Mouse (Mus musculus) liver, embryonic 12.5 days (tissue): Measurements from ENCODE around the gene Plxnd1. TPM values are rescaled to one million over a fixed set of nuclear protein-coding genes. Genes with fewer than 3 reads are reported as not detected.
A peak's percentile ranks its signal among the peaks of the same experiment; 100 is the strongest.

Experiments
- ATAC-seq: fragments of 200-750 bp; cut with Nextera tagmentation; 2 replicates; pipeline ENCODE4 v1.8.0; 2017; ENCODE audit warnings: moderate number of reproducible peaks, mild to moderate bottlenecking, moderate library complexity
- H3K27ac ChIP-seq: fragments of 300-500 bp; sonication (generic); 2 replicates; pipeline ENCODE4 v1.5.1; 2016; ENCODE audit warnings: mild to moderate bottlenecking
- H3K27me3 ChIP-seq: fragments of 300-500 bp; sonication (generic); replicated peaks from 2 replicates; pipeline ENCODE4 v1.6.1; 2016; ENCODE audit warnings: mild to moderate bottlenecking, moderate library complexity
- H3K36me3 ChIP-seq: fragments of 300-500 bp; sonication (generic); 2 replicates; pipeline ENCODE4 v1.6.1; 2016; ENCODE audit warnings: mild to moderate bottlenecking, moderate library complexity
- H3K4me1 ChIP-seq: fragments of 300-500 bp; sonication (generic); 2 replicates; pipeline ENCODE4 v1.6.1; 2016
- H3K4me2 ChIP-seq: fragments of 300-500 bp; sonication (generic); 2 replicates; pipeline ENCODE4 v1.6.1; 2016; ENCODE audit warnings: mild to moderate bottlenecking, moderate library complexity
- H3K4me3 ChIP-seq: fragments of 300-500 bp; sonication (generic); 2 replicates; pipeline ENCODE4 v1.5.1; 2016; ENCODE audit warnings: mild to moderate bottlenecking, moderate library complexity
- H3K9ac ChIP-seq: fragments of 300-500 bp; sonication (generic); 2 replicates; pipeline ENCODE4 v1.6.1; 2016; ENCODE audit warnings: mild to moderate bottlenecking, moderate library complexity
- H3K9me3 ChIP-seq: fragments of 300-500 bp; sonication (generic); replicated peaks from 2 replicates; pipeline ENCODE4 v1.6.1; 2016; ENCODE audit warnings: mild to moderate bottlenecking, moderate library complexity
- WGBS: fragments of 180-500 bp; shearing (Covaris S2); methylation state at CpG from one replicate; pipeline ENCODE4 v1.1.7; 2016; ENCODE audit not compliant: insufficient replicate concordance; 5-methylcytosine and 5-hydroxymethylcytosine counted together
- polyA plus RNA-seq: library from polyadenylated mRNA; unstranded; fragments of >200 nt; fragmentation: Nextera tagmentation; extraction: Ambion mirVana; gene quantifications from 2 replicates; pipeline ENCODE4 v1.2.1, GENCODE M21; 2016

Gene Plxnd1
- polyA plus RNA-seq, 1 experiment from 2014 or later = 16.2 TPM

- Histone ChIP-seq H3K27me3 (no peaks in the 10 kb centered on the region), H3K4me1 (peaks cover 30% of the 10 kb centered on the region), H3K27ac (no peak overlapping the region), H3K4me3 (no peak overlapping the region), H3K9me3 (no peaks in the 10 kb centered on the region), H3K4me2 (no peak overlapping the region), H3K36me3 (no peaks in the 10 kb centered on the region), H3K9ac (no peak overlapping the region)
- 57% methylated on average over 6 of the region's 6 CpGs for WGBS
- no peak for ATAC-seq
Observed at GRCm38 (mm10) chr6:115946389-115946788, 48.4 kb downstream of the Plxnd1 start.

GRCm38 (mm10) chr6:115945633-115946032 lies 49.2 kb downstream of the Plxnd1 start:
- Histone ChIP-seq H3K36me3 (no peaks in the 10 kb centered on the region), H3K4me2 (no peak overlapping the region), H3K4me3 (no peak overlapping the region), H3K4me1 (peaks cover 37% of the 10 kb centered on the region), H3K9ac (no peak overlapping the region), H3K27me3 (no peaks in the 10 kb centered on the region), H3K27ac (no peak overlapping the region), H3K9me3 (no peaks in the 10 kb centered on the region)
- no peak for ATAC-seq
- WGBS = 32% methylated on average over 8 of the region's 8 CpGs

GRCm38 (mm10) chr6:115944638-115945037 lies 50.2 kb downstream of the Plxnd1 start, which contains the start of gene H1foo:
Gene H1foo, plus strand, starts transcription at chr6:115944938.
- WGBS = 69% methylated on average over 5 of the region's 5 CpGs
- H3K27ac ChIP-seq = no peak within 1 kb of the TSS
- H3K9ac ChIP-seq = no peak within 1 kb of the TSS
- no peak within 1 kb of the TSS for H3K4me2 ChIP-seq
- H3K9me3 ChIP-seq = no peaks in the 10 kb centered on the region
- no peak within 1 kb of the TSS for H3K4me3 ChIP-seq
- H3K27me3 ChIP-seq = no peaks in the 10 kb centered on the region
- peaks cover 37% of the 10 kb centered on the region for H3K4me1 ChIP-seq
- ATAC-seq = no peak
- no peaks in the 10 kb centered on the region for H3K36me3 ChIP-seq

GRCm38 (mm10) chr6:115943498-115944427 lies 51.0 kb downstream of the Plxnd1 start:
- H3K4me3 ChIP-seq = no peak overlapping the region
- H3K4me1 ChIP-seq = peaks cover 37% of the 10 kb centered on the region
- no peaks in the 10 kb centered on the region for H3K27me3 ChIP-seq
- no peaks in the 10 kb centered on the region for H3K36me3 ChIP-seq
- H3K9me3 ChIP-seq = no peaks in the 10 kb centered on the region
- no peak overlapping the region for H3K9ac ChIP-seq
- WGBS = 41% methylated on average over 9 of the region's 9 CpGs
- no peak overlapping the region for H3K4me2 ChIP-seq
- peak; percentile 50; the same call in 1 of the 2 replicates for ATAC-seq
- no peak overlapping the region for H3K27ac ChIP-seq

- ATAC-seq = no peak
- no peak overlapping the region for H3K27ac ChIP-seq
- H3K9me3 ChIP-seq = no peaks in the 10 kb centered on the region
- 1% methylated on average over 9 of the region's 12 CpGs for WGBS
- peaks cover 31% of the 10 kb centered on the region for H3K4me1 ChIP-seq
- H3K4me3 ChIP-seq = no peak overlapping the region
- no peak overlapping the region for H3K9ac ChIP-seq
- no peaks in the 10 kb centered on the region for H3K27me3 ChIP-seq
- H3K36me3 ChIP-seq = no peaks in the 10 kb centered on the region
- peak overlapping the region; percentile 21 for H3K4me2 ChIP-seq
Observed at GRCm38 (mm10) chr6:115941128-115941527, 53.7 kb downstream of the Plxnd1 start.

GRCm38 (mm10) chr6:115940603-115941002 lies 54.2 kb downstream of the Plxnd1 start:
- H3K36me3 ChIP-seq = no peaks in the 10 kb centered on the region
- WGBS = 69% methylated on average over 1 of the region's 1 CpGs
- H3K27ac ChIP-seq = no peak overlapping the region
- no peak overlapping the region for H3K4me3 ChIP-seq
- no peaks in the 10 kb centered on the region for H3K27me3 ChIP-seq
- H3K4me1 ChIP-seq = peaks cover 27% of the 10 kb centered on the region
- ATAC-seq = no peak
- no peak overlapping the region for H3K4me2 ChIP-seq
- no peak overlapping the region for H3K9ac ChIP-seq
- no peaks in the 10 kb centered on the region for H3K9me3 ChIP-seq

GRCm38 (mm10) chr6:115938798-115939197 lies 56.0 kb downstream of the Plxnd1 start:
- Histone ChIP-seq H3K27ac (no peak overlapping the region), H3K4me3 (no peak overlapping the region), H3K9me3 (no peaks in the 10 kb centered on the region), H3K4me1 (peaks cover 22% of the 10 kb centered on the region), H3K4me2 (no peak overlapping the region), H3K9ac (no peak overlapping the region), H3K36me3 (no peaks in the 10 kb centered on the region), H3K27me3 (no peaks in the 10 kb centered on the region)
- 50% methylated on average over 1 of the region's 1 CpGs for WGBS
- ATAC-seq = no peak

- H3K4me1 ChIP-seq = peaks cover 14% of the 10 kb centered on the region
- no peak overlapping the region for H3K4me3 ChIP-seq
- no peak for ATAC-seq
- WGBS = 69% methylated on average over 2 of the region's 2 CpGs
- H3K9ac ChIP-seq = no peak overlapping the region
- no peaks in the 10 kb centered on the region for H3K36me3 ChIP-seq
- no peaks in the 10 kb centered on the region for H3K9me3 ChIP-seq
- H3K27ac ChIP-seq = no peak overlapping the region
- H3K27me3 ChIP-seq = no peaks in the 10 kb centered on the region
- H3K4me2 ChIP-seq = no peak overlapping the region
Observed at GRCm38 (mm10) chr6:115938011-115938410, 56.8 kb downstream of the Plxnd1 start.

- Histone ChIP-seq H3K4me2 (no peak overlapping the region), H3K27me3 (no peaks in the 10 kb centered on the region), H3K9me3 (no peaks in the 10 kb centered on the region), H3K4me1 (no peaks in the 10 kb centered on the region), H3K27ac (no peak overlapping the region), H3K36me3 (no peaks in the 10 kb centered on the region), H3K9ac (no peak overlapping the region), H3K4me3 (no peak overlapping the region)
- 67% methylated on average over 8 of the region's 8 CpGs for WGBS
- no peak for ATAC-seq
Observed at GRCm38 (mm10) chr6:115935544-115935943, 59.3 kb downstream of the Plxnd1 start.

- Histone ChIP-seq H3K4me3 (no peak overlapping the region), H3K4me1 (no peaks in the 10 kb centered on the region), H3K4me2 (no peak overlapping the region), H3K36me3 (no peaks in the 10 kb centered on the region), H3K9me3 (no peaks in the 10 kb centered on the region), H3K9ac (no peak overlapping the region), H3K27ac (no peak overlapping the region), H3K27me3 (no peaks in the 10 kb centered on the region)
- 76% methylated on average over 3 of the region's 3 CpGs for WGBS
- ATAC-seq = no peak
Observed at GRCm38 (mm10) chr6:115932391-115932790, 62.4 kb downstream of the Plxnd1 start.

GRCm38 (mm10) chr6:115931639-115932038 lies 63.2 kb downstream of the Plxnd1 start, which contains the start of gene Rho:
Gene Rho, plus strand, starts transcription at chr6:115931748.
- Histone ChIP-seq H3K27me3 (no peaks in the 10 kb centered on the region), H3K4me2 (no peak within 1 kb of the TSS), H3K9ac (no peak within 1 kb of the TSS), H3K27ac (no peak within 1 kb of the TSS), H3K4me1 (no peaks in the 10 kb centered on the region), H3K4me3 (no peak within 1 kb of the TSS), H3K36me3 (no peaks in the 10 kb centered on the region), H3K9me3 (no peaks in the 10 kb centered on the region)
- ATAC-seq = no peak
- 82% methylated on average over 14 of the region's 14 CpGs for WGBS

- ATAC-seq = no peak
- H3K27me3 ChIP-seq = no peaks in the 10 kb centered on the region
- no peaks in the 10 kb centered on the region for H3K36me3 ChIP-seq
- WGBS = 63% methylated on average over 5 of the region's 5 CpGs
- H3K27ac ChIP-seq = no peak overlapping the region
- H3K9ac ChIP-seq = no peak overlapping the region
- H3K9me3 ChIP-seq = no peaks in the 10 kb centered on the region
- H3K4me1 ChIP-seq = no peaks in the 10 kb centered on the region
- H3K4me3 ChIP-seq = no peak overlapping the region
- no peak overlapping the region for H3K4me2 ChIP-seq
Observed at GRCm38 (mm10) chr6:115930018-115930417, 64.8 kb downstream of the Plxnd1 start.
